Mouse (Mus musculus) olfactory bulb, adult 2 months (tissue): ENCODE results near the gene Creld1. TPM values are rescaled to one million over a fixed set of nuclear protein-coding genes. Genes with fewer than 3 reads are reported as not detected.

ENCODE experiments used
- H3K27ac ChIP-seq: fragments of 200-500 bp; 2 replicates; pipeline ENCODE4 v1.5.1; 2012; ENCODE audit warnings: low read depth, low read length; ENCODE audit not compliant: insufficient read depth
- H3K4me1 ChIP-seq: fragments of 200-500 bp; 2 replicates; pipeline ENCODE4 v1.6.1; 2012; ENCODE audit warnings: low read length; ENCODE audit not compliant: control insufficient read depth, insufficient read depth
- H3K4me3 ChIP-seq: fragments of 200-500 bp; 2 replicates; pipeline ENCODE4 v1.5.1; 2012; ENCODE audit warnings: mild to moderate bottlenecking, low read depth, low read length, moderate library complexity; ENCODE audit not compliant: insufficient read depth
- CTCF ChIP-seq: fragments of 200-500 bp; IDR thresholded peaks from 2 replicates; pipeline ENCODE4 v1.5.1; 2012; ENCODE audit warnings: low read depth, mild to moderate bottlenecking, low read length, moderate library complexity; ENCODE audit not compliant: insufficient read depth
- POLR2A ChIP-seq: fragments of 200-500 bp; IDR thresholded peaks from 2 replicates; pipeline ENCODE4 v1.6.1; 2012; ENCODE audit warnings: mild to moderate bottlenecking, low read depth, low read length, moderate library complexity; ENCODE audit not compliant: insufficient read depth
- WGBS: fragments of 180-500 bp; shearing (Covaris S2); methylation state at CpG from one replicate; pipeline ENCODE4 v1.1.7; 2018; 5-methylcytosine and 5-hydroxymethylcytosine counted together
- polyA plus RNA-seq: library from polyadenylated mRNA; stranded (reverse); fragments of >200 nt; gene quantifications from 2 replicates; pipeline ENCODE4 v1.2.4, GENCODE M21; 2012; ENCODE audit warnings: low replicate concordance; ENCODE audit not compliant: missing spikeins, insufficient read depth, insufficient read length

Gene Creld1
- polyA plus RNA-seq, 1 experiment: not detected

DNA sequence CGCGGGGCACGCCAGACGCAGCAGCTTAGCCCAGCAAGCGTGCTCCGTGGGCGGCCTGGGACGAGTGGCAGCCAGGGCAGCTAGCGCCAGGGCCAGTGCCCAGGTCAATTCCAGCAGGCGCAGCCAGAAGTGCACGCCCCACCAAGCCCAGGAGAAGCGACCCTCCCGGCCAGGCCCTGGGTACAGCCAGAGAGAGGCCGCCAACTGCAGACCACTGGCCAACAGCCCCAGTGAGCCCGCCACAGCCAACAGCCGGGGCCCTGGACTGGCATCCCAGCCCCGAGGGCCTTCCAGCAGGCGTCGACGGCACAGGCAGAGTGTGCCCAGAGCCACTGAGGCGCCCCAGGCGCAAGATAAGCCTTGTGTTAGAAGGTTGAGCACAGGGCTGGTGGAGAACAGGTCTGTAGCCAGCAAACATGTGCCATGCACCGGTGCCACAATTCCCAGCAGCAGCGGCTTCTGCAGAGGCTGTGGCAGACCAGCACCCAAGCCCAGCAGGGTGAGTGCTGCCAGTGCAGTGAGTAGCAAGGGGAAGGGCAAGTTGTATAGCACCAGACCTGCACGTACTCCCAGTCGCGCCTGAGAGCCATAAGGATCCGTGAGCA lies 12.1 kb downstream of the Creld1 start:
- no peak overlapping the region for H3K27ac ChIP-seq
- no peak overlapping the region for H3K4me3 ChIP-seq
- peaks cover 42% of the 10 kb centered on the region for H3K4me1 ChIP-seq
- WGBS: 63% methylated on average over 28 of the region's 28 CpGs
- TF ChIP-seq CTCF: no peak
- TF ChIP-seq POLR2A: no peak

DNA sequence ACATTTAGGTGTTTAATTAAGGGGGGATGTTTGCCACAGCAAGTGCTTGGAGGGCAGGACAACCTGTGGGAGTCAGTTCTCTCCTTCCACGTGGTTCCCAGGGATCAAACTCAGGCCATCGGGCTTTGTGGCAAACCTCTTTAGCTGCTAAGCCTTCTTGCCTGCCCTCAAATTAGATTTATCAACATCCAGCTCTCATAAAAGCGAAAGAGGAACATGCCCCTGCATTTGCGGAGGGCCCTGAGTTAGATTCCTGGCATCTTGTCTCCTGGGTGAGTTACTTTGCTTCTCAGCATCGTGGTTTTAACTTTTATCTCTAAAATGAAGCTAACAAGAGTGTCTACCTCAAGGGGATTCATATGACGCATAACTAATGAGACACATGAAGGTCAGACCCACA lies 16.2 kb downstream of the Creld1 start:
- Histone ChIP-seq H3K27ac (no peak overlapping the region), H3K4me3 (no peak overlapping the region), H3K4me1 (peaks cover 21% of the 10 kb centered on the region)
- WGBS: 85% methylated on average over 6 of the region's 6 CpGs
- TF ChIP-seq POLR2A (no peak), CTCF (no peak)

DNA sequence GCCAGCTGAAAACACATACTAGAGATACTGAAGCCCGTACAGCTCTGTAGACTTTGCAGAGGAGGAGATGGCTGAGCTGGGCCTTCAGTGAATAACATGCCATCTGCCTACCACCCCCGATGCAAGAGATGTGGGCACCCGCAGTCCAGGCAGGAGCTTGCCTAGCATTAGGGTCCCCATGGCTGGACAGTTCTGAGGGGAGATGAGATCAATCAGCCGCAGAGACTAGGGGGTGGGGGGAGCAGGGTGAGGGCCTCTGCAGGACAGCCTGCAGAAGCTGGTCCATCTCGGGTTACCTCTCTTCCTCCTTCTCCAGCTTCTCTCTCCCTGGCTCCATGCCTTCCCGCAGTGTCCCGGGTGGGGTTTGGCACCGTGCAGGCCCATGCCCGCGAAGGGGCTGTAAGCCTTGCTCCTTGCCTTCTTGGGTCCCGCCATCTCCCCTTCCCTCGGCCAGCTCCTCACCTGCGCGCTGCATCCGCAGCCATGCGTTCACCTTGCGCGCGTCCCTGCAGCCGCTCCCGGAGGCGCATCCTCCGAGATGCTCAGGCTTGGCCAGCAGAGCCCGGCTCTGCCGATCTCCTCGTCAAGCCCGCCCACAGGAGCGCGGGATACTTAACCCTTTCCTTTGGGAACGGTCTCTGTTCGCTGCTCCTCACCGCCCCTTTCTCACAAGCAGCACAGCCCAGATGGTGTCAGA lies 18.4 kb downstream of the Creld1 start, which contains the start of gene Prrt3:
Prrt3 (minus strand) TSS at position 544 of the 697 bp plus-strand sequence.
- peak within 1 kb of the TSS; percentile 17; the same call in 1 of the 2 replicates for H3K27ac ChIP-seq
- peaks cover 7% of the 10 kb centered on the region; the same call in 1 of the 2 replicates for H3K4me1 ChIP-seq
- H3K4me3 ChIP-seq: peak within 1 kb of the TSS; percentile 83
- TF ChIP-seq CTCF (no peak), POLR2A (peak; percentile 58; the same call in 1 of the 2 replicates)
- 1% methylated on average over 32 of the region's 32 CpGs for WGBS

GRCm38 (mm10) chr6:113502801-113503200 lies 19.7 kb downstream of the Creld1 start:
- no peak for TF ChIP-seq POLR2A
- no peak for TF ChIP-seq CTCF
- Histone ChIP-seq H3K27ac (no peak overlapping the region), H3K4me1 (peaks cover 7% of the 10 kb centered on the region; the same call in 1 of the 2 replicates), H3K4me3 (no peak overlapping the region)
- 72% methylated on average over 2 of the region's 2 CpGs for WGBS

DNA sequence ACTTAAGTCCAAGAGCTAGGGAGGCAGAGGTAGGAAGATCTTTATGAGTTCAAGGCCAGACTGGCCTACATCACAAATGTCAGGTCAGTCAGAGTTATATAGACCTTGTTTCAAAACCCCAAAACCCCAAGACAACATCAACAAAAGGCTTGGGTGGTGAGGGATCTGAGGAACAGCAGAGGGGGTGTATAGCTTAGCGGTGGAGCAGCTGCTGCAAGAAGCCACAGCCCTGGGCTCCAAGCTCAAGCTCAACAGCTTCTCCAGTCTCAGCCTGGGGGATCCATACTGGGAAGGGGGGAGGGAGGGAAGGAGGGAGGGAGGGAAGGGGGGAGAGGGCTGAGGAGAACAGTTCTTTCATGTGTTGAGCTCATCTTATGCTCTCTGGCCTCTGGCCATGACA lies 22.6 kb downstream of the Creld1 start:
- H3K4me1 ChIP-seq: peaks cover 8% of the 10 kb centered on the region; the same call in 1 of the 2 replicates
- no peak for TF ChIP-seq POLR2A
- no peak for TF ChIP-seq CTCF
- WGBS: 92% methylated on average over 1 of the region's 1 CpGs
- H3K4me3 ChIP-seq: no peak overlapping the region
- no peak overlapping the region for H3K27ac ChIP-seq

DNA sequence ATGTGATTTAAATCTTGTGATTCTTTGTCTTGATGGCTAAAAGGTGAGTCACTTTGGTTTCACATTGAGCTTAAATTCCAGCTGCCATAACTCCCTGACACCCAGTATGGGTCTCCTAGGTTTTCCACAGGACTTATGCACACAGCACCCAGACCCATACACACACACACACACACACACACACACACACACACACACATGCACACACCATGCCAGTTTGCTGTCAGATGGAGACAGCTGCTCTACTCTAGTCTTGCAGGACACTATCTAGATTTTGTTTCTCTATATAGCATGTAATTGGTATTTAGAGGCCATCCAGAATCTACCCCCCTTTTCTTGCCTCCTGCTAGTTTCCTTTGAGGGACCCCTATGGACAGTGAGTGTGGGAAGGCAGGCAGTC lies 24.0 kb downstream of the Creld1 start:
- Histone ChIP-seq H3K4me3 (no peak overlapping the region), H3K27ac (no peak overlapping the region), H3K4me1 (0 out of 2 replicates have a peak, but pooled peaks cover 7% of the 10 kb centered on the region)
- no peak for TF ChIP-seq POLR2A
- no peak for TF ChIP-seq CTCF

DNA sequence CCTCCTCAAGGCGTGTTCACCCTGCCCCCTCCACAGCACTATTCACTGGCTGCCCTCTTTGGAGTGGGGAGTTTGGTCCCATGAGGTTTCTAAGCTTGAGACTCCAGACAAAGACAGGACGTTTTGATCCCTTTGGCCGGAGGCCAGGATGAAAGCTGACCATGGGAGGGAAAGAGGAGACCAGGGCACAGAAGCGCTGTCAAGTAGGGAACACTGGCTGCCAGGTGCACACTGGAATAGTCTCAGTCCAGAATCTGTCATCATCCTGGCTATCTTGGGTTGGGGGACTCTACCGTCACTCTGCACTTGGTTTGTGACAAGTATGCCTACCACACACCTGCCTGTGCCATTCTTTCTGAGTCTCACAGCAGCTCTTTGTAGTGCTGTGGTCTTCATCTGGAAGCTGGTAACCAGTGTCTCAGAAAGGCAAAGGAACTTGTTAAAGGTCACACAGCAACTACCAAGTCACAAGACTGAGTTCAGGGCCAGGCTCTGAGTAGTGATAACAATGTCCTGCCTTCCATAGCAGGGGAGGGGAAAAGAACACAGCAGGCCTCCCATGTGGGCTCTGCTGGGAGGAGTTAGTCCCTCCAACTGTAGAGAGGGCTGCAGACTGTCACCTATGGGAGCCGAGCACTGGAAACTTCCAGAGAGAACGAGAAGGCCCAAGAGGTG lies 25.3 kb downstream of the Creld1 start:
- TF ChIP-seq POLR2A (no peak), CTCF (no peak)
- Histone ChIP-seq H3K4me1 (0 out of 2 replicates have a peak, but pooled peaks cover 7% of the 10 kb centered on the region), H3K27ac (no peak overlapping the region; the same call in 1 of the 2 replicates), H3K4me3 (no peak overlapping the region)
- 53% methylated on average over 7 of the region's 7 CpGs for WGBS

DNA sequence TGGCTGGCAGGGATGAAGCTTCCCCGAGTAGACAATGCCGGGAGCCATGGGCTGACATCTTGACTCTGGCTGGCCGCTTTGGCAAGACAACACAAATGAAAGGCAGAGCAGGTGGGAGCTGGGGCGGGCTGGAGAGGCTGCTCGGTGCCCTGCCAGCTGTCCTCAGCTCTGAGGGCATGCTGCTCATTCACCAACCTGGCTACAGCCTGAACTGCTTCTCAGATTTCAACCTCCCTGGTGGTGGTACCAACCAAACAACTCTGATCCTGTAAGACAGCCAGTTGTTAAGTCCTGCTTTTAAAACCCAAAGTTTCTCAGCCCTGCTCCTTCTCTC lies 25.8 kb downstream of the Creld1 start:
- Histone ChIP-seq H3K4me3 (no peak overlapping the region), H3K4me1 (0 out of 2 replicates have a peak, but pooled peaks cover 7% of the 10 kb centered on the region), H3K27ac (no peak overlapping the region)
- WGBS: 38% methylated on average over 5 of the region's 5 CpGs
- TF ChIP-seq CTCF (no peak), POLR2A (no peak)

- no peak overlapping the region for H3K4me3 ChIP-seq
- H3K27ac ChIP-seq: no peak overlapping the region
- TF ChIP-seq CTCF (no peak), POLR2A (no peak)
- H3K4me1 ChIP-seq: no peaks in the 10 kb centered on the region
- 93% methylated on average over 6 of the region's 6 CpGs for WGBS
Measured at GRCm38 (mm10) chr6:113513944-113514343, 30.8 kb downstream of the Creld1 start.
